Mouse (Mus musculus): ENCODE results near the gene Ctnna2.

Gene Ctnna2

DNA sequence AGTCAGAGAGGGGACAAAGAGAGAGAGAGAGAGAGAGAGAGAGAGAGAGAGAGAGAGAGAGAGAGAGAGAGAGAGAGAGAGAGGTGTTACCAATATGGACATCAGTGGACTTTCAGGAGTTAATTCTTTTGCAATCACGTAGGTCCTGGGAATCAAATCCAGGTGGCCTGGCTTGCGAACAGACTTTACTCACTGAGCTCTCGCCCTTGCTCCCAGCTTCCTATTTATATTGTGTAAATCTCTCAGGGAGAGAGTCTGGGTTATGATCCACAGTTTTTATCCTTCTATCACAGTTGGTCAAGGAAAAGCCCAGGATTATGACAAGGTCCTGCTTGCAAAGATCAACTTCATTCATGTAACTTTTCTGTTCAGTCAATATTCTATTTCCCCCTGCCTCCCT, 714.3 kb downstream of the Ctnna2 start:
- DNase-seq (ENCODE audit: low spot score in 2 of 2) = no peak

DNA sequence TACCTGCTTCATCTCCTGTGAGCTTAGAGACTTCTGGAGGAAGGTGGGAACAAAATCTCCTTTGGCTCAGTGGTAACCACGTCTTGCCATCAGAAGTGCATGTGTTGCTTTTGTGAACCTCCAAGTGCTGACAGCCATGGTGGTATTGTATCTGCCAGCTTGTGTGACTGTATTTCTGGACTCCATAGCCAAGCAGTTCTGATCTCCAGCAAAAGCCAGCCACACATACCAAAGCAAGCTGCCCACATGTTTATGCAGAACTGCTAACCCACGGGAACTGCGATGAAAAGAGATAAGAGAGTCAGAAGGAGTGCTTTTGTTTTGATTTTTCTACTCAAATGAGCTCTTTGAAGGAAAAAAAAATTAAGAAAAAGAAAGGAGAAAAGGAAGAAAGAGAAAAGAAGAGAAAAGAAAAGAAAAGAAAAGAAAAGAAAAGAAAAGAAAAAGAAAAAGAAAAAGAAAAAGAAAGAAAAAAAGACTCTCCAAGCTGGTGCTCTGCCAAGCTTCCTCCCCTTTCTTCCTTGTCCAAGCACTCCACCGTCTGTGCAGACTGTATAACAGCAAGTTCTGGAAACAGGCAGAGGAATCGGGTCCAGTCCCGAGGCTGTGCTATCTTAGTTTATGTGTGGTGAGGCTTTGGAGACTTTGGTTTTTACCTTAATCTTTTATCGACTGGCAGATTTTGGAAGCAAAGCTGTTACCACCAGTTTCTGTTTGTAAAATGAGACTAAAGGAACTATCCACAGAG, 722.0 kb downstream of the Ctnna2 start:
- DNase-seq (ENCODE audit: low spot score in 2 of 2) = no peak

DNA sequence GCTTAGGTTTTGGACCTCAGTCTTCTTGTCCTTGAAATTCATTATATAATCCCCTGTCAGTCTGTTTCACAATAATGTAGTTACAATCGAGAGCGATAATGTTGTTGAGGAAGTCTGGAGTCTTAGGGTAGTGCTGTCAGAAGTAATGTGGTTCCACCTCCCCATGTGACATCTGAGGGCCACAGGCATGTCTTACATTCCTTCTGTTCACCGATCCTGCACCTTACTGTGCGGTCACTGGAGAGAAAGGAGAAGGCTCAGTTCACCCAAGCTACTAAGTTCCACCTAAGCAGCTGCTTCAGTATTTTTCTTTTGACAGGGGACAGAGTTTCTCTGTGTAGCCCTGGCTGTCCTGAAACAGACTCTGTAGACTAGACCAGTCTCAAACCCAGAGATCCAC, 723.2 kb downstream of the Ctnna2 start:
- no peak for DNase-seq (ENCODE audit: low spot score in 2 of 2)

DNA sequence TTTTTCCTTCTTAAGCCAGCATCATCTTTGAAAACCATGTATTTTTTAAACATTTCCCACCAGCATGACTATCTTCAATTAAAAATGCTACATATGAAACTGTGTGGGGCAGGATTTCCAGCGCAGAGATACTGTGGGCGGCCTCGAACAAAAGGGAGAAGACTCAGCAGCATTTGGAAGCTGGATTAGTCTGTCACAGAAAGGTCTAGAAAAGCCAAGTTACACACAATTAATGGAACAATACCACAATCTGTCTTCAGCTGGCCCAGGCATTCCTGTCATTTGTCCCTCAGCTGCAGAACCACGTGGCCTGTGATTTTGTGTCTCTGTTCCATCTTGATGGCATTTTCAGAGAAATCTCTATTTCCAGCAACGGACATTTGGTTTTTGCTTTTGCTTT, 726.0 kb downstream of the Ctnna2 start:
- DNase-seq (ENCODE audit: low spot score in 2 of 2) = no peak

DNA sequence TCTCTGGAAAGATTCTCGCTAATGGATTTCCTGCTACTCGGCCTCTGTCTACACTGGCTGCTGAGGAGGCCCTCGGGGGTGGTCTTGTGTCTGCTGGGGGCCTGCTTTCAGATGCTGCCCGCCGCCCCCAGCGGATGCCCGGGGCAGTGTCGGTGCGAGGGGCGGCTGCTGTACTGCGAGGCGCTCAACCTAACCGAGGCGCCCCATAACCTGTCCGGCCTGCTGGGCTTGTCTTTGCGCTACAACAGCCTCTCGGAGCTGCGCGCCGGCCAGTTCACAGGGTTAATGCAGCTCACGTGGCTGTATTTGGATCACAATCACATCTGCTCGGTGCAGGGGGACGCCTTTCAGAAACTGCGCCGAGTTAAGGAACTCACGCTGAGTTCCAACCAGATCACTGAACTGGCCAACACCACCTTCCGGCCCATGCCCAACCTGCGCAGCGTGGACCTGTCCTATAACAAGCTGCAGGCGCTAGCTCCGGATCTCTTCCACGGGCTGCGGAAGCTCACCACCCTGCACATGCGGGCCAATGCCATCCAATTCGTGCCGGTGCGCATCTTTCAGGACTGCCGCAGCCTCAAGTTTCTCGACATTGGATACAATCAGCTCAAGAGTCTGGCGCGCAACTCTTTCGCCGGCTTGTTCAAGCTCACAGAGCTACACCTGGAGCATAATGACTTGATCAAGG, 735.8 kb downstream of the Ctnna2 start:
- peak in 1 of 2 experiments; percentile 43 for DNase-seq (ENCODE audit: low spot score in 2 of 2)

DNA sequence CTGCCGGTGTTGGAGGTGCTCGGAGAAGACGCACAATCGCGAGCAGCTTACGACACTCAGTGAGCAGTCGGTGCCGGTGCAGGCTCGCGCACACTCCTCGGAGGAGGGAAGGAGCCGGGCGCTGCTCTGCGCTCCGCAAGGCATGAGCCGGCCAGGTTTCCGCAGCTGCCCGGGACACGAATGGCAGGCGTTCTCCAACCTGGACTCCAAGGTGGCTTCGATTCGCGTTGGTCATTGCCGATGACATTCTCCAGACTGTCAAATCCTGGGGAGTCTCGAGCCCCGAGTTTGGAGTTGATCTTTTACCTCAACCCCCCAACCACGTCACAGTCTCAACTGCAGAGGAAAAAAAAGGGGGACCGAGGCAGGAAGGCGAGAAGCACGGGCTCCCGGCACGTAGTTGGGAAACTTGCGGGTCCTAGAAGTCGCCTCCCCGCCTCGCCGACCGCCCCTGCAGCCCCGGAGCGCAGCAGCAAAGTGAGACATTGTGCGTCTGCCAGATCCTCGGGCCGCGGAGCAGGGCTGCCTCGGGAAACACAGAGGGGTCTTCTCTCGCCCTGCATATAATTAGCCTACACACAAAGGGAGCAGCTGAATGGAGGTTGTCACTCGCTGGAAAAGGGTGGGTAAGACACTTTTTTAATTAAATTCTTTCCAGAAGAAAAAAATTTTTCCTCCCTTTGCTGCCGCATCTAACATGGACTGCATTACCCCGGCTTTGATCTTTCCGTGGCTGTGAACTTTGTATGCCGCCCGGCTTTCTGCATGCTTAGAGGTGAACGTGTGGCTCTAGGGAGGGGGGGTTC, 736.7 kb downstream of the Ctnna2 start, which contains the start of gene Lrrtm1:
Lrrtm1 (plus strand) TSS at position 89 of the 806 bp plus-strand sequence.
- peak; percentile 75 to 76 for DNase-seq (ENCODE audit: low spot score in 2 of 2)

DNA sequence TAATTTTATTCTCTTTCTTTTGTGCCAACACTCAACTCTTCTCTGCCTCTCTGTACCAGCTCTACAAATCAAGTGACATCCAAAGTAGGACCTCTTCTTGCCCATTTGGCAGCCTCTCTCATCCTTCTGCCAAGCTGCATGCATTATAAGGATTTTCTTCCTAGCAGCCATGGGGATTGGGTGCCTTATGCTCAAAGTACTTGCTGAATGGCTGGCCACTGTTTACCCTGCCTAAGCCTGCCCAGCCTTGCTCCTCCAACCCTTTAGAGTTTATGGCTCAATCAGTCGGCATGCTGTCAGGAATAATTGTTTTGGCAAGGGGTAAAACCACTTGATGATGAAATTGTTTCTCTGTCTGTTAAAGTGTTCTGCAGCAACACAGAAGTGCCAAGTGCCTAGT, 739.1 kb downstream of the Ctnna2 start:
- DNase-seq (ENCODE audit: low spot score in 2 of 2) = no peak

DNA sequence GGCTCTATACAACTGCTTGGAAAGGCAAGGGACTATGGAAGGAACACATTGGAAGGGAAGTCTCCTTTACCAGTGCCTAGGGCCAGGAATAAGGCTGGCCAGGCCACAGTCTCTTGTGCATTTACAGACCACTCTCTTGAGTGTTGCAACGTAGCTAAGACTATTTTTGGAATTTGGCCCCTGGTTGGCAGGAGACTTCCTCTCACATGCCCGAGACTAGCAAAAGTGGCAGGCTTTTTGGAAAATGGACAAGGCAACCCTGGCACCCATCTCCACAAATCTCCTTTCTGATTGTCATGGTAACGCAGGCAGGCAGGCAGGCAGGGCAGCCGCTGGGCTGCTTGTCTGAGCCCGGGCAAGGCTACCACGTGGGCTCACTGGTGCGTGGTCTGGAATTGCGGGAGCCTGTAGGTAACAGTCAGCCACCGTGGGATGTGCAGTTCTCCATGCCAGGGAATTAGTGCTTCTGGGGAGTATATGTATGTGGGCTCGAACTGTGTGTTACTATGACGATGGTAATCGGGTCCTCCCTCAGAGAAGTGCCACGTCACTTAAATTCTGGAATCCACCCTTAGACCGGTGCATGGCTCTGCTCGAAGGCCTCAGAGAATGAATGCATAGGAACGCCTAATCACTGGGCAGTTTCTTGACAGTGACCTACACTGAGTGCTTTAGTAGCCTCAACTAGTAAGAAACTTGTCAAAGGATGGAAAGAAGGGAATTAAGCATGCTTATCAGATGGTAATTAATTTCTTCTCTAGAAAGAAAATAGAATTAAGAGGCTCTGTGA, 756.5 kb downstream of the Ctnna2 start:
- peak; percentile 52 to 55 for DNase-seq (ENCODE audit: low spot score in 2 of 2)

DNA sequence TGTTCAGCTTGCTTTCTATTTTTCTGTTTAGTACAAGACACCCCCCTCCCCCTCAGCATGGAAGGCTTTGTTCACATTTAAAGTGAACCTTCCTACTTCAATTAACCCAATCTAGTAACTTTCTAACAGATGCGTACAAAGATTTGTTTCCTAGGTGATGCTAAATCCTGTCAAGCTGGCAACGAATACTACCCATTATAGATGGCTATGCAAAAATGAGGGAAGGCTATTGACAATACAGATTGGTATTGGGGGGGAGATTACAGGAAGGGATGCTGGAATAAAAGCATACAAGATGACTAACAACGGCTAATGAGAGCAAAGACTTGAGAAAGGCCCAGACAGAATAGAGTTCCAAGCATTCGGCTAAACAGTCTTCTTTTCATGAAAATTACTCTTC, 758.7 kb downstream of the Ctnna2 start:
- no peak for DNase-seq (ENCODE audit: low spot score in 2 of 2)

DNA sequence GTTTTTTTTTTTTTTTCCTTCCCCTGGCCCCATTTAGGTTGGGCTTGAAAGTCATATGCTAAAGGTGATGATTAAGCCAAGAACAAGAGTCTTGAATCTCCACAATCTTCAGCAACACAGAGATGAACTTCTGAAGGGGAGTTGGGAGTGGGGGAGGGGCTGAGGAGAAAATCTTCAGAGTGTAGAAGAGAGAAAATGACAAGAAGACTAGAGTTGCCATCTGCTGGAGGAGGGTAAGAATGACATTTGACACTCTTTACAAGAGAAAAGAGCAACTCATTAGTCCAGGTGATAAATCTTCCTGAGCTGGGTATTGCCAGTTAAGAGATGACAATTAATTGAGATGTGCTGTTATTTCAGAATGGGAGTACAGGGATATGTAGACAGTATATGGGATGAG, 760.6 kb downstream of the Ctnna2 start:
- DNase-seq (ENCODE audit: low spot score in 2 of 2) = no peak

DNA sequence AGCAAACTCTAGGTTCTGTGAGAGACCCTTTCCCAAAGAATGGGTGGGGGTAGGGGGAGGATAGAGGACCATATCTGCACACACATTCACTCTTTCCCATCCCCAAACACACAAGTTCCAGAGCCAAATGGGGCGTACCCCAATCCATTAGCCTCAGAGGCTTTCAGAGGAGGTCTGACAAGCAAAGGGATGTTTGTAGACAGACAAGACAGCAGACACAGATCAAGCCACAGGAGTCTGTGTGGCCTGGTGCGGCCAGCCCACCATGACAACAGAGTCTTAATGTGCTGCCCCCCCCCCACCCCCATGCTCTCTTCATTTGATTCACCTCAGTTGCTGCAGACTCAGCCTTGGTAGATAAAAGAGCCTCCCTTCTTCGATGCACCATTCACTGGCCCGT, 764.2 kb downstream of the Ctnna2 start:
- no peak for DNase-seq (ENCODE audit: low spot score in 2 of 2)

DNA sequence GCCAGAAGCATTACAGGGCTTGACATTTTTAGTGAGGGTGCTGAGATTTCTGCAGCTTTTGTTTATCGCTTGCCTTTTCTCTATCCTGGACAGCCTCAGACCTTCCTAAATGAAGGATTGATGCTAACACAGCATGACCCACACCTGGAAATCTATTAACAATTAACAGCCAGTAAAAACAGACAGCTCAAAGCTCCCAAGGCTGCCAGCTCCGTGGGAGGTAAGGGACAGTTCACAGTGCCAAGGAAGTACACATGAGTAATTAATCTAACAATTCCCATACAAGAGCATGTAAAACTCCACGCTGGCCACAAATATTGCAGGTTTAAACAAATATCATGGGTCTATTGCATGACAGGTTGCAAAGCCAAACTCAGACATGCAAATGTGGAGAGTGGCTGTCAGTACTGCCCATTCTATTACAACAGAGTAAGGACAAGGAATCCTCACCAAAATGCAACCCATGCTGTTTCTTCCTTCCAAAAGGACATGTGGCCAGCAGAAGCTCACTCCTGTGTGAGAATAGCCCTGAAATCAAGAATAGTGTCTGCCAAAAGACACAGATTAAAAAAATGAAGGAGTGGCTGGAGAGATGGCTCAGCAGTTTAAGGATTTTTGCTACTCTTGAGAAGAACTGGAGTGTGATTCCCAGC, 765.6 kb downstream of the Ctnna2 start:
- no peak for DNase-seq (ENCODE audit: low spot score in 2 of 2)

DNA sequence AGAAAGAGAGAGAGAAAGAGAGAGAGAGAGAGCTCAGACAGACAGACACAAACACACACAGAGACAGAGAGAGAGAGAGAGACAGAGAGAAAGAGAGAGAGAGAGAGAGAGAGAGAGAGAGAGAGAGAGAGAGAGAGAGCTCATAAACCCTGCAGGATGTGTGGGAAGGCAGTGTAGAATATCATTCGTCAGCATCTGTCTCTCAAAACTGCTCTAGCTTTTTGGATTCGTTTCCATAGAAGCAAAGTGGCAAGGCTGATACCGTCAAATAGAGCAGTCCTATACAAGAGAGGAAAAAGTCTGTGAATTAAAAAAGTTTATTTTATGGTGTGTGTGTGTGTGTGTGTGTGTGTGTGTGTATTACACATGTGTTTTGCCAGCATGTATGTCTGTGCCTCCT, 769.6 kb downstream of the Ctnna2 start:
- no peak for DNase-seq (ENCODE audit: low spot score in 2 of 2)

DNA sequence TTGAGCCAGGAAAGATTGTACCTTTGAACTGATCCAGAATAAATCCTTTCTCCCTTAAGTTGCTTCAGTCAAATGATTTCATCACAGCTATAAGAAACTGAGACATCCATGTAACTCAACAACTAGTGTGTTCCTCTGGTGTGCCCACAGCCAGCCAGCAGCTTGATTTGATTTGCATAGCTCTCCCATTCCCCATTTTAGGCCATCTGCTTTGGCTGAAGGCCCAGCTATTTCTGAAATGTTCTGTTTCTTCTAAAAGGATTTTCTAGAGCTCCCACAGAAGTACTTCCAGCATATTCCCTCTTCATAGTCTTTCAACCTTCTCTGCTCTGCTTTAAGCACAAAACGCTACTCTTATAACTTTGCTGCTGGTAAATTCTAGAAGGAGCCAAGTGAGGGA, 770.3 kb downstream of the Ctnna2 start:
- DNase-seq (ENCODE audit: low spot score in 2 of 2) = peak; percentile 28 to 37

DNA sequence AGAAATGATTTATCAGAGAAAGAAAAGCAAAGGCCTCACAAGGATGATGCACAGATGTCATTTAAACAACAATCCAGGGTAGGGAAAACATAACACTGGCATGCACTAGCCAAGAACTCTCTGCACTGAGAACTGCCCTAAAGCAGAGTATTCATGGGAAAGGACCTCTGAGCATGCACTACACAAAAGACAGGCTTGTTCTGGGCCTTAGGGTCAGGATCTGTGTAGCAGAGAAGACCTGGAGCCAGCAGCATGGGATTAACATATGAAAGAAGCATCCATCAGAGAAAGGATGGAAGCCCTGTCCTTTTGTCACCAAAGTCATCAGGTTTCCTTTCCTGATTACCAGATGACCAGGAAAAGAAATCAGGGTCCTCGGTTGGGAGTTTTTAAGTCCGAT, 780.1 kb downstream of the Ctnna2 start:
- DNase-seq (ENCODE audit: low spot score in 2 of 2) = no peak

DNA sequence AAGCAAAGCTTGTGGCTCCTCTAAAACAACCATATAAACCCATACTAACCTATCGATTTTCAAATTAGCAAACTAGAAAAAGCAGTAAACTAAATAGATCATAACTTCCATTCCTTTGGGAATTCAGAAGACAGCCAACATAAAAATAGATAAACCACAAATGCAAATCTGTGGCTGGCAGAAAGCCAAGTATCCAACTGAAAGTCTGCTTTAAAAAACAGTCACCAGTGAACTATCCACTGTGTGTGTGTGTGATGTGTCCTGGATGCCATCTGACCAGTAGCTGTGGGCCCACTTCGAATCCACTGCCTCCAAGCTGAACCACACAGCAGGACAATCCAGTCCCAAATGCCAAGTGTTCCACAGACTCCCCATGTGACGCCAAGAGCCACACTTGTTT, 782.8 kb downstream of the Ctnna2 start:
- DNase-seq (ENCODE audit: low spot score in 2 of 2) = no peak

DNA sequence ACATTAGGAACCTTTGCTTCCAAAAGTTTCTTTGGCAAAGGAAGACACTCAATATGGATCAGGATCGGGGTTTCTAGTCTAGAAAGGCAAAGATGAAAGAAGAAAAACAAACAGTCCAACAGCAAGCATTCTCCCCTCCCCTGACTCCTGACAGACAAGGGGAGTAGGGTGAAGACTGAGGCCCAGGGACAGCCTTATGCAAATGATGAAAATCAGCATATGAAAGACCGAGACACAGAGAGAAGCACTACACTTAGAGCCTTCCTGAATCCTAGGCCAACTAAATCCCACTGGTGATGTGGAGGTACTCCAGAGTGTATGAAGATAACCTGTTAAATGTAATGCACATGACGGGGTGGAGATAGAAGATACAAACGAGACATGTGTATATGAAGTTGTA, 787.9 kb downstream of the Ctnna2 start:
- DNase-seq (ENCODE audit: low spot score in 2 of 2) = no peak

DNA sequence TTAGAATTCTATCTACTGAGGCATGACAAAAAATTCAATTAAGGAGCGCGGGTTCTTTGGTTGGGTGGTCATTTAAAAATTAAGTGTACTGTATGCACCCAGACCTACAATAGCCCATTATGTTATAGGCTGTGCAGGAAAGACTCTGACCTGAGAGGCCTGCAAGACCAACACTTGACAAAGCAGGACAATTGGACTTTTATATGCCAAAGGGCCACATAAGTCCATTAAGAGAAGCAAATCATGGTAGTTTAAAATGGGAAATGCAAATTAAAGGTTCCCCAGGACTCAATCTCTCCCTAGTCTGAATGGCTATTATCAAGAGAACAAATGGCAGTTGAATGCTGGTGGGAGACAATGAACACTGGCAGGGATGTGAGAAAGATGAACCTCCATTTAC, 790.9 kb downstream of the Ctnna2 start:
- no peak for DNase-seq (ENCODE audit: low spot score in 2 of 2)

DNA sequence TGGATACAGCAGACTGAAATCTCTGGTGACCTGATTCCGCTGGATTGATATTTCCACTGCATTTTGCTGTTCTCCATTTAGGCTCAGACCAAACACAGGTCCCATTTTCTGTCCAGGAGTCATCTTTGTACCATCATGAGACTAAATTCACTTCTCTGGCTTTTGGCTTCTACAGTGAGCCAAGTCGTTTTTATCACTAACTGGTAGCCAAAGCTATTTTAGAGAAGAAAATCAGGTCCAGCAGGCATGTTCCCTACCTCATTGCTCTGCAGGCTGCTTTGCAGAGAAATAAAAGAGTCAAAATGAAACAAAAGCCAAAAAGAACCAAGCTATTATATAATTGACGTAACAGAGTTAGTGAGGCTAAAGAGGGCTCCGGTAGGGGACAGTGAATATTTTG, 793.7 kb downstream of the Ctnna2 start:
- DNase-seq (ENCODE audit: low spot score in 2 of 2) = no peak

DNA sequence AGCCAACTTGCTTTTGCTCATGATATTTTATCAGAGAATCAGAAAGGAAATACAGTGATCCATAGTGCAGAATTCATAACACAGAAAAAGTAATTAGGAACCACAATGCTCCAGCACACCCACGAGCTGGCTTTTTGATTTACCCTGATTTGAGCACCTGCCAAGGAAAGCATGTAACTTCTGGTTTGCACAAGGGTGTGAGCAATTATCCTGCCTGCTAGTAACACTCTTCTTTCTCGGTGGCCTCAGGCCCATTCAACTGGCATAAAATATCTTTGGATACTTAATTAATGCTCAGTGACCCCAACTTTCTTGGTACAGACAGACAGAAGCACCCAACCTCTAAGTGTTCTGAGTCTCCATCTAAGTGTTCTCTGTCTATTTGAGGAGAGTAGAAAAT, 794.6 kb downstream of the Ctnna2 start:
- DNase-seq (ENCODE audit: low spot score in 2 of 2) = no peak

DNA sequence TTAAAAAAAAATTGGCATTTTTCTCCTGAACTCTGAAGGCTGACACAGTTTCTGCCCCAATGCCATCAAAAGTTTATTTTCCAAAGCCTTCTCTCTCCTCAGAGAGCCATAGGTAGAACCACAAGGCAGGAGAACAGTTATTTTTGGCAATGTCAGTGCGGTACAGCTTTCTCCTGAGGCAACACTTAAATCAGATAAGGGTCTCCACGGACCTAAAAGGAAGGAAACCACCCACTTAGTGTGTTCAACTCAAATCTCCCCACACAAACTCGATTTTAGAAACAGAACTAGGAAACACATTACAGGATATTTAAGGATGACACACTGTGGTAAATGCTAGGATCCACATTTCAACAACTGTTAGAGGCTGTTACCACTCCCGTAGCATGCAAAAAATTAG, 803.7 kb downstream of the Ctnna2 start:
- DNase-seq (ENCODE audit: low spot score in 2 of 2) = no peak
